Mouse (Mus musculus): ENCODE measurements at regions not wholly inside any gene's neighbourhood (a gene's known extent, or its start where the extent isn't known, plus 50 kb on each side); places are given as distances from the start of the nearest gene placed in this dataset.
A peak's percentile ranks its signal among the peaks of the same experiment; 100 is the strongest.

- Histone ChIP-seq H3K27ac (replicated peaks) (peak overlapping the region; percentile 70), H3K36me3 (no peaks in the 10 kb centered on the region), H3K9me3 (no peaks in the 10 kb centered on the region), H3K4me3 (no peak overlapping the region), H3K4me2 (replicated peaks) (no peak overlapping the region), H3K9ac (replicated peaks) (no peak overlapping the region), H3K27me3 (no peaks in the 10 kb centered on the region), H3K4me1 (peaks cover 23% of the 10 kb centered on the region)
- WGBS = 31% methylated on average over 11 of the region's 11 CpGs
- ATAC-seq (ENCODE audit: low FRiP score, low read depth) = peak; percentile 44; the same call in 1 of the 2 replicates
Observed at GRCm38 (mm10) chr1:63819536-63820254, 50.6 kb upstream of the 4933402D24Rik start.

All from midbrain, embryonic 12.5 days (tissue).